In the genomic region with DNA sequence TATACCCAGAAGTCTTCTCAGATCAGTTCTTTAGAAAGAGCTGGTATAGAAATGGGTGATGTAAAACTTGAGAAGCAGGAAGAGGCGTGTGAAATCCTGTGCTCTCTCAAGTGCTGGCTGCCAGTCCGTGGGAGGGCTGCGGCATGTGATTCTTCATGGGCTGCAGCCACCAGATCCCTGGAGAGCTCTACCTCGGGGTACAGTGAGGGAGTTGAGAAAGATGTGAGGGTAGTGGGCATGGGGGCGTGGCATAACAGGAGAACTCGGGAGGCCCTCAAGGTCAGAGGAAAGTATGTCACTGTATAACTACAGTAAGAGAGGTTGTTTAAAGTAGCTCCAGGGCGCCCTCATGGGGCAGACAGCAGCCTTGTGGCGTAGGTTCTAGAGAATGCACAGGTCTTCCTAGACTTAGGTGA, we compare ENCODE assay signal across 9 mouse cellular contexts. TPM values are rescaled to one million over a fixed set of nuclear protein-coding genes. Genes with fewer than 3 reads are reported as not detected.
DNase-seq lines count a peak whose midpoint lies in the region; ATAC-seq lines count a peak whose summit lies in the region.
"Had no signal": no experiment of that assay in that cellular context is flagged by ENCODE, and none has a peak within 500 bp of the region (broad histone marks: within the 10 kb centered on the region; RNA-seq: fewer than 3 reads in every experiment).

No protein-coding gene starts in this region.

- no peak for ATAC-seq in forebrain, embryonic 13.5 days
- ATAC-seq in forebrain, embryonic 15.5 days (replicated peaks) = no peak
- ATAC-seq in heart, embryonic 14.5 days (ENCODE audit: insufficient number of reproducible peaks, insufficient read depth, low FRiP score, low read depth) = 0 out of 2 replicates have a peak, but pooled peaks have one; percentile 11

- DNase-seq in A20 (ENCODE audit: low read depth, low spot score) = peak; percentile 69
- peak; percentile 67 for DNase-seq in adrenal gland, postnatal 10 days
- peak; percentile 48 to 67 for DNase-seq in layer of hippocampus, postnatal 10 days (ENCODE audit: low spot score in 2 of 2)
- peak; percentile 55 to 71 for DNase-seq in lung, postnatal 4 days
- DNase-seq in telencephalon, adult 2 months (ENCODE audit: low read depth, low spot score) = peak; percentile 91

- no peak overlapping the region for H3K4me3 ChIP-seq in forebrain, embryonic 13.5 days
- H3K4me3 ChIP-seq in forebrain, embryonic 15.5 days = no peak overlapping the region
- H3K4me3 ChIP-seq in heart, embryonic 14.5 days (ENCODE audit: control insufficient read depth in 1 of 2, insufficient read depth in 1 of 2, low read depth in 1 of 2, low read length in 2 of 2) = peak overlapping the region; percentile 12 to 25; a peak in 3 of 4 replicates
- H3K4me3 ChIP-seq: midbrain, embryonic 12.5 days had no signal

- 0 out of 2 replicates have a peak, but pooled peaks cover 3% of the 10 kb centered on the region for H3K4me1 ChIP-seq in forebrain, embryonic 13.5 days
- 0 out of 2 replicates have a peak, but pooled peaks cover 4% of the 10 kb centered on the region for H3K4me1 ChIP-seq in forebrain, embryonic 15.5 days
- H3K4me1 ChIP-seq in heart, embryonic 14.5 days (ENCODE audit: control insufficient read depth in 2 of 2, insufficient read depth in 2 of 2, low read length in 2 of 2) = peaks cover 18 to 21% of the 10 kb centered on the region in 2 experiments

- peaks cover 11% of the 10 kb centered on the region; the same call in 1 of the 2 replicates for H3K36me3 ChIP-seq in forebrain, embryonic 13.5 days (ENCODE audit: poor library complexity, severe bottlenecking)
- H3K36me3 ChIP-seq in forebrain, embryonic 15.5 days = peaks cover 4% of the 10 kb centered on the region; the same call in 1 of the 2 replicates
- peaks cover 7% of the 10 kb centered on the region; the same call in 1 of the 2 replicates for H3K36me3 ChIP-seq in heart, embryonic 14.5 days (ENCODE audit: control insufficient read depth, insufficient read depth, low read length)
- H3K36me3 ChIP-seq: midbrain, embryonic 12.5 days had no signal

- no peaks in the 10 kb centered on the region for H3K9me3 ChIP-seq in forebrain, embryonic 13.5 days (replicated peaks)
- no peaks in the 10 kb centered on the region for H3K9me3 ChIP-seq in forebrain, embryonic 15.5 days
- H3K9me3 ChIP-seq in heart, embryonic 14.5 days (ENCODE audit: control insufficient read depth, low read length) = no peaks in the 10 kb centered on the region
- H3K9me3 ChIP-seq: midbrain, embryonic 12.5 days had no signal

- H3K9ac ChIP-seq in forebrain, embryonic 13.5 days = peak overlapping the region; percentile 21; the same call in 1 of the 2 replicates
- no peak overlapping the region for H3K9ac ChIP-seq in forebrain, embryonic 15.5 days (replicated peaks)
- peak overlapping the region; percentile 28; the same call in 1 of the 2 replicates for H3K9ac ChIP-seq in heart, embryonic 14.5 days (ENCODE audit: low read length)
- H3K9ac ChIP-seq: midbrain, embryonic 12.5 days had no signal

- H3K27me3 ChIP-seq in forebrain, embryonic 13.5 days = no peaks in the 10 kb centered on the region
- H3K27me3 ChIP-seq in forebrain, embryonic 15.5 days = no peaks in the 10 kb centered on the region
- no peaks in the 10 kb centered on the region for H3K27me3 ChIP-seq in heart, embryonic 14.5 days (ENCODE audit: control insufficient read depth, insufficient read depth, low read length)
- H3K27me3 ChIP-seq: midbrain, embryonic 12.5 days had no signal

- no peak overlapping the region for H3K27ac ChIP-seq in forebrain, embryonic 13.5 days
- H3K27ac ChIP-seq in forebrain, embryonic 15.5 days (replicated peaks) = no peak overlapping the region
- peak overlapping the region; percentile 43 to 65 for H3K27ac ChIP-seq in heart, embryonic 14.5 days (replicated peaks in 1 of 2; ENCODE audit: control insufficient read depth in 1 of 2, insufficient read depth in 1 of 2, low read depth in 2 of 2, low read length in 2 of 2)
- H3K27ac ChIP-seq: midbrain, embryonic 12.5 days had no signal

- H3K4me2 ChIP-seq in forebrain, embryonic 13.5 days = no peak overlapping the region
- no peak overlapping the region for H3K4me2 ChIP-seq in forebrain, embryonic 15.5 days (replicated peaks)
- H3K4me2 ChIP-seq in heart, embryonic 14.5 days (ENCODE audit: low read length) = peak overlapping the region; percentile 55
- H3K4me2 ChIP-seq: midbrain, embryonic 12.5 days had no signal

- WGBS in forebrain, embryonic 13.5 days = 42% methylated on average over 8 of the region's 8 CpGs
- WGBS in forebrain, embryonic 15.5 days = 35% methylated on average over 8 of the region's 8 CpGs
- 20% methylated on average over 8 of the region's 8 CpGs for WGBS in heart, embryonic 14.5 days

RNA-seq across cellular contexts. Expression of a gene that starts 10.4 kb away (rescaled TPM):
- polyA plus RNA-seq in forebrain, embryonic 13.5 days (2015; fragmentation: Nextera tagmentation; extraction: Ambion mirVana) = 2.0 and 2.3 TPM in 2 replicates
- 3.5 and 3.6 TPM in 2 replicates for polyA plus RNA-seq in forebrain, embryonic 15.5 days (2015; fragmentation: Nextera tagmentation; extraction: Ambion mirVana)
- total RNA-seq in adrenal gland, postnatal 10 days (2021) = under 1 TPM; 0.12 to 0.15 TPM
- polyA plus RNA-seq in heart, embryonic 14.5 days (2014; fragmentation: Nextera tagmentation; extraction: Ambion mirVana) = 0.04 and 0.07 TPM in 2 replicates
- 10 to 100 TPM; 38.2 to 42.5 TPM for total RNA-seq in layer of hippocampus, postnatal 10 days (2021)

RNA-seq across cellular contexts. Expression of a gene that starts 20.2 kb away (rescaled TPM):
- polyA plus RNA-seq in forebrain, embryonic 13.5 days (2015; fragmentation: Nextera tagmentation; extraction: Ambion mirVana) = 4.4 and 5.2 TPM in 2 replicates
- 4.1 and 5.4 TPM in 2 replicates for polyA plus RNA-seq in forebrain, embryonic 15.5 days (2015; fragmentation: Nextera tagmentation; extraction: Ambion mirVana)
- total RNA-seq in adrenal gland, postnatal 10 days (2021) = 10 to 100 TPM in 1 of 2 experiments, 1 to 10 TPM in 1; 9.6 to 11.3 TPM
- 1.8 and 2.3 TPM in 2 replicates for polyA plus RNA-seq in heart, embryonic 14.5 days (2014; fragmentation: Nextera tagmentation; extraction: Ambion mirVana)
- 1 to 10 TPM; 4.0 to 4.1 TPM for total RNA-seq in layer of hippocampus, postnatal 10 days (2021)

RNA-seq across cellular contexts. Expression of a gene that starts 47.9 kb away (rescaled TPM):
- polyA plus RNA-seq in forebrain, embryonic 13.5 days (2015; fragmentation: Nextera tagmentation; extraction: Ambion mirVana) = 15.7 and 16.6 TPM in 2 replicates
- polyA plus RNA-seq in forebrain, embryonic 15.5 days (2015; fragmentation: Nextera tagmentation; extraction: Ambion mirVana) = 16.8 and 18.2 TPM in 2 replicates
- 10 to 100 TPM; 24.9 to 34.0 TPM for total RNA-seq in adrenal gland, postnatal 10 days (2021)
- polyA plus RNA-seq in heart, embryonic 14.5 days (2014; fragmentation: Nextera tagmentation; extraction: Ambion mirVana) = 11.7 and 14.1 TPM in 2 replicates
- 10 to 100 TPM; 34.3 to 37.2 TPM for total RNA-seq in layer of hippocampus, postnatal 10 days (2021)

Comparison
In these comparisons a context has a peak if more than half of its experiments do, and no peak if none do; other contexts are left out.
1. H3K27ac ChIP-seq: peak in heart, embryonic 14.5 days (2 of 2); none in forebrain, embryonic 13.5 days (single experiment) and forebrain, embryonic 15.5 days (single experiment).
2. H3K4me3 ChIP-seq: peak in heart, embryonic 14.5 days (2 of 2); none in forebrain, embryonic 13.5 days (single experiment) and forebrain, embryonic 15.5 days (single experiment).
3. Peak in every context shown above with its lines, with median percentiles within 50 percentile points of each other: DNase-seq.